Mouse (Mus musculus) embryonic facial prominence, embryonic 15.5 days (tissue): Measurements from ENCODE around the gene Edar. TPM values are rescaled to one million over a fixed set of nuclear protein-coding genes. Genes with fewer than 3 reads are reported as not detected.
"Not testable (repeated sequence)": the region's sequence is repeated elsewhere in the genome, so short reads cannot be mapped to it uniquely, and the experiment has no call there.

ENCODE experiments used
- ATAC-seq: fragments of 200-750 bp; cut with Nextera tagmentation; 2 replicates; pipeline ENCODE4 v1.8.0; 2017; ENCODE audit warnings: low read depth, moderate TSS enrichment; ENCODE audit not compliant: insufficient number of reproducible peaks, low FRiP score, low TSS enrichment
- H3K27ac ChIP-seq: fragments of 300-500 bp; sonication (generic); replicated peaks from 2 replicates; pipeline ENCODE4 v1.5.1; 2015; ENCODE audit warnings: mild to moderate bottlenecking, inconsistent platforms
- H3K27me3 ChIP-seq: fragments of 300-500 bp; sonication (generic); 2 replicates; pipeline ENCODE4 v1.6.1; 2015; ENCODE audit warnings: inconsistent platforms
- H3K36me3 ChIP-seq: fragments of 300-500 bp; sonication (generic); 2 replicates; pipeline ENCODE4 v1.6.1; 2015; ENCODE audit warnings: mild to moderate bottlenecking, inconsistent platforms
- H3K4me1 ChIP-seq: fragments of 300-500 bp; sonication (generic); 2 replicates; pipeline ENCODE4 v1.6.1; 2015; ENCODE audit warnings: inconsistent platforms
- H3K4me2 ChIP-seq: fragments of 300-500 bp; sonication (generic); replicated peaks from 2 replicates; pipeline ENCODE4 v1.6.1; 2015; ENCODE audit warnings: mild to moderate bottlenecking, inconsistent platforms
- H3K4me3 ChIP-seq: fragments of 300-500 bp; sonication (generic); replicated peaks from 2 replicates; pipeline ENCODE4 v1.5.1; 2015; ENCODE audit warnings: mild to moderate bottlenecking, inconsistent platforms
- H3K9ac ChIP-seq: fragments of 300-500 bp; sonication (generic); 2 replicates; pipeline ENCODE4 v1.6.1; 2015; ENCODE audit warnings: inconsistent platforms
- H3K9me3 ChIP-seq: fragments of 300-500 bp; sonication (generic); replicated peaks from 2 replicates; pipeline ENCODE4 v1.6.1; 2016; ENCODE audit warnings: inconsistent platforms
- WGBS: fragments of 180-500 bp; shearing (Covaris S2); methylation state at CpG from one replicate; pipeline ENCODE4 v1.1.7; 2015; 5-methylcytosine and 5-hydroxymethylcytosine counted together
- polyA plus RNA-seq: library from polyadenylated mRNA; unstranded; fragments of >200 nt; fragmentation: Nextera tagmentation; extraction: Ambion mirVana; gene quantifications from 2 replicates; pipeline ENCODE4 v1.2.1, GENCODE M21; 2015

Gene Edar
- 2.8 and 3.0 TPM in 2 replicates for polyA plus RNA-seq

DNA sequence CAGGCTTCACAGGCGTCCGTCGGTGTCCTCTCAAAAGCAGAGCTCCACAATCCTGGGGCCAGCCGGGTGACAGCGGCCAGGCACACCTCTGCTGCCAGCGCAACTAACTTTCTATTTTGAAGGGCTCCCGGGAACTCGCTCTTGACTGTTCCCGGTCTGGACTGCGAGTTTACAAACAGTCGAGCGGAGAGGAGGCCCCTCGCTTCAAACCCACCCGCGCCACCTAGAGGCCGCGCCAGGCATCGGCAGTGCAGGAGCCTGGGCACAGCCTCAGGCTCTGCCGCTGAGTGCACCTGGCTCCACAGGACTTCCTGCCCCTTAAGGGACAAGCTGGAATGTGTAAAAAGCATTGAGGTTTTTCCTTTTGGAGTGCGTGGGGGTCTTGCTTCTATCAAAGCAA is at the start of gene Edar:
Gene Edar (minus strand): TSS at position 122 of the 400 bp plus-strand sequence.
- Histone ChIP-seq H3K36me3 (no peaks in the 10 kb centered on the region), H3K9me3 (no peaks in the 10 kb centered on the region), H3K9ac (no peak within 1 kb of the TSS), H3K4me1 (peaks cover 19% of the 10 kb centered on the region; the same call in 1 of the 2 replicates), H3K27me3 (0 out of 2 replicates have a peak, but pooled peaks cover 4% of the 10 kb centered on the region), H3K4me3 (peak within 1 kb of the TSS; percentile 47), H3K4me2 (peak within 1 kb of the TSS; percentile 54), H3K27ac (no peak within 1 kb of the TSS)
- peak; percentile 52; the same call in 1 of the 2 replicates for ATAC-seq
- 2% methylated on average over 20 of the region's 20 CpGs for WGBS

GRCm38 (mm10) chr10:58718110-58718509 is 42.7 kb upstream of the Edar start, which contains the start of gene Gm17542:
Gene Gm17542, minus strand, starts transcription at chr10:58718210.
- not testable (repeated sequence) for H3K9me3 ChIP-seq, H3K9ac ChIP-seq, H3K4me2 ChIP-seq, H3K27ac ChIP-seq, H3K4me1 ChIP-seq, H3K36me3 ChIP-seq, H3K27me3 ChIP-seq, H3K4me3 ChIP-seq, ATAC-seq

DNA sequence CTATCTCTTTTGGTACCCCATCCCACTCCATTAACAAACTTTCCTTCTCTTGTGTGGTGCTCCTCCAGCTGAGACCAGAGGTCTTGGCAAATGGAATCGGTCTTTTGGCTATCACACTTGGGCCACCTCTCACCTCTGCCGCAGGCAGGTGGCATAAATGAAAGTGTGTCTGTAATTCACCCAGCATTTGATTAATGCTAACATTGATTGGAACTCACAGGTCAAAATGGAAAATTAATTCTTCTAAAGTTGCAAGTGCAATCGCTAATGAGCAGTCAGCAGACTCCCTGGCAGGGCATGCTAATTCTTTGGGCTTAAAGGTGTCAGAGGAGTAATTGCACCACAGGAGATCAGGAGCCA is 39.3 kb upstream of the Edar start:
- Histone ChIP-seq H3K27me3 (no peaks in the 10 kb centered on the region), H3K9me3 (no peaks in the 10 kb centered on the region), H3K36me3 (no peaks in the 10 kb centered on the region), H3K4me3 (peak overlapping the region; percentile 22; the same call in 1 of the 2 replicates), H3K27ac (no peak overlapping the region), H3K4me2 (peak overlapping the region; percentile 42), H3K9ac (no peak overlapping the region), H3K4me1 (peaks cover 4% of the 10 kb centered on the region; the same call in 1 of the 2 replicates)
- no peak for ATAC-seq
- WGBS: 68% methylated on average over 3 of the region's 3 CpGs

GRCm38 (mm10) chr10:58713855-58714788 is 38.7 kb upstream of the Edar start:
- WGBS: 26% methylated on average over 24 of the region's 24 CpGs
- ATAC-seq: no peak
- H3K36me3 ChIP-seq: no peaks in the 10 kb centered on the region
- no peaks in the 10 kb centered on the region for H3K9me3 ChIP-seq
- H3K9ac ChIP-seq: no peak overlapping the region
- H3K27me3 ChIP-seq: no peaks in the 10 kb centered on the region
- peak overlapping the region; percentile 42 for H3K4me2 ChIP-seq
- peak overlapping the region; percentile 22 for H3K4me3 ChIP-seq
- H3K27ac ChIP-seq: no peak overlapping the region
- peaks cover 4% of the 10 kb centered on the region; the same call in 1 of the 2 replicates for H3K4me1 ChIP-seq

DNA sequence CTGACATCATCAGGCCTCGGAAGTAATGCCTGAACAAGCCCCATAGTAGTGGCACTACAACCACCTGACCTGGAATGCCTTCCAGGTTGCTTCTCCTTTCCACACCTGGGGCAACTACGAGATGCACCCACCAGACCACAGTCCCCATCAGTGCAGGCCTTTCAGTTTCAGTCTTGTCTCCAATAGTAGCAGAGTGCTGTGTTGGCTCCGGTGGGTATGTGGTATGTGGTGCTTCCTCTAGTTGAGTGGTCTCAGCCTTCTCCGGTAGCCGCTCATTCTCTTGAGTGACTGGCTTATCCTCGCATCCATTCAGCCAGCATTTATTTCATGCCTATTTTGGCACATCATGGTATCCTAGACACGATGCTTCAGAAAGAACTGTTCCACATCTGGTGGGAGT is 37.8 kb upstream of the Edar start:
- Histone ChIP-seq H3K36me3 (no peaks in the 10 kb centered on the region), H3K27ac (no peak overlapping the region), H3K4me1 (peaks cover 4% of the 10 kb centered on the region; the same call in 1 of the 2 replicates), H3K9me3 (no peaks in the 10 kb centered on the region), H3K27me3 (no peaks in the 10 kb centered on the region), H3K4me2 (no peak overlapping the region), H3K9ac (no peak overlapping the region), H3K4me3 (no peak overlapping the region)
- 81% methylated on average over 7 of the region's 7 CpGs for WGBS
- 0 out of 2 replicates have a peak, but pooled peaks have one; percentile 24 for ATAC-seq

- no peaks in the 10 kb centered on the region for H3K27me3 ChIP-seq
- no peak overlapping the region for H3K4me2 ChIP-seq
- no peak for ATAC-seq
- no peak overlapping the region for H3K9ac ChIP-seq
- no peaks in the 10 kb centered on the region for H3K9me3 ChIP-seq
- no peak overlapping the region for H3K27ac ChIP-seq
- H3K36me3 ChIP-seq: no peaks in the 10 kb centered on the region
- no peak overlapping the region for H3K4me3 ChIP-seq
- WGBS: 80% methylated on average over 4 of the region's 4 CpGs
- H3K4me1 ChIP-seq: peaks cover 3% of the 10 kb centered on the region; the same call in 1 of the 2 replicates
Observed at GRCm38 (mm10) chr10:58709021-58709420, 33.6 kb upstream of the Edar start.

DNA sequence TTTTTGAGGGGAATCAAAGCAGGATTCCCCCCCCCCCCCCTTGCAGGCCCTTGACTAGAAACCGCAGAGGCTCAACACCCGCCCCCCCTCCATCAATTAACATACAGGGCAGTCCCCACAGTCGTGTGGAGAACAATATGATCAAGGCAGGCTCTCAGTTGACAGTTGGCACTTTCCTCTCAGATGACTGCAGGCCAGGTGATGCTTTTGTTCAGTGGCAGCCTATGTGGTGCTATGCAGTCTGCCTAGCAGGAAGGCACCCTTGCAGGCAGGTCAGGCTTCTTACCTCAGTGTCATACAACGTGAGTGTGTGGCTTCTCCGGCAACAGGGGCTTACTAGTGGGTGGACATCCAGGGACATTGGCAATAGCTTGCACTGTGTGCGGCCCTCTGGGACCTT is 25.1 kb upstream of the Edar start:
- H3K9me3 ChIP-seq: no peaks in the 10 kb centered on the region
- WGBS: 48% methylated on average over 6 of the region's 6 CpGs
- no peaks in the 10 kb centered on the region for H3K4me1 ChIP-seq
- H3K36me3 ChIP-seq: no peaks in the 10 kb centered on the region
- no peak for ATAC-seq
- H3K9ac ChIP-seq: no peak overlapping the region
- H3K4me3 ChIP-seq: no peak overlapping the region
- H3K27me3 ChIP-seq: no peaks in the 10 kb centered on the region
- no peak overlapping the region for H3K27ac ChIP-seq
- no peak overlapping the region for H3K4me2 ChIP-seq

- Histone ChIP-seq H3K9ac (no peak overlapping the region), H3K27ac (no peak overlapping the region), H3K27me3 (no peaks in the 10 kb centered on the region), H3K4me1 (no peaks in the 10 kb centered on the region), H3K4me3 (no peak overlapping the region), H3K4me2 (no peak overlapping the region), H3K36me3 (no peaks in the 10 kb centered on the region), H3K9me3 (no peaks in the 10 kb centered on the region)
- WGBS: 32% methylated on average over 4 of the region's 4 CpGs
- ATAC-seq: no peak
Observed at GRCm38 (mm10) chr10:58700160-58700559, 24.7 kb upstream of the Edar start.

- H3K9ac ChIP-seq: no peak overlapping the region
- H3K4me1 ChIP-seq: no peaks in the 10 kb centered on the region
- H3K4me2 ChIP-seq: no peak overlapping the region
- 84% methylated on average over 4 of the region's 4 CpGs for WGBS
- H3K27ac ChIP-seq: no peak overlapping the region
- H3K36me3 ChIP-seq: no peaks in the 10 kb centered on the region
- H3K27me3 ChIP-seq: no peaks in the 10 kb centered on the region
- no peak overlapping the region for H3K4me3 ChIP-seq
- H3K9me3 ChIP-seq: no peaks in the 10 kb centered on the region
- ATAC-seq: no peak
Observed at GRCm38 (mm10) chr10:58698955-58699354, 23.5 kb upstream of the Edar start.

DNA sequence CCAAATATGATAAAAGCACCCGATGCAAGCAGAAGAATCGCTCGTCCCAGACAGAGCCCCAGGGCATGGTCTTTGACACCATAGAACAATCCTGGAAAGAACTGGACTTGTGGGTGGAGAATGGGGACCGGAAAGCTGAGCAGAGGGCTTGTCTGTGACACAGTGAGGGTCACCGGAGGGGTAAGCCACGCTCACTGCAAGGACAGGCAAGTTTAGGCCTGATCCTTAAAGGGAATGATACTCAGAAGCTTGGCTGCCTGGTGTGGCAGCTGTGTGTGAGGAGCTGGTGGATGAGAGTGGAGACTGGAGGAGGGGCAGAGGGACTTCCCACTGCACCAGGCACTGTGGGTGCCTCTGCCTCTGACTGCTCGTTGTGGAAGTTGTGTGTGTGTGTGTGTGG is 15.6 kb upstream of the Edar start:
- 46% methylated on average over 7 of the region's 7 CpGs for WGBS
- ATAC-seq: no peak

DNA sequence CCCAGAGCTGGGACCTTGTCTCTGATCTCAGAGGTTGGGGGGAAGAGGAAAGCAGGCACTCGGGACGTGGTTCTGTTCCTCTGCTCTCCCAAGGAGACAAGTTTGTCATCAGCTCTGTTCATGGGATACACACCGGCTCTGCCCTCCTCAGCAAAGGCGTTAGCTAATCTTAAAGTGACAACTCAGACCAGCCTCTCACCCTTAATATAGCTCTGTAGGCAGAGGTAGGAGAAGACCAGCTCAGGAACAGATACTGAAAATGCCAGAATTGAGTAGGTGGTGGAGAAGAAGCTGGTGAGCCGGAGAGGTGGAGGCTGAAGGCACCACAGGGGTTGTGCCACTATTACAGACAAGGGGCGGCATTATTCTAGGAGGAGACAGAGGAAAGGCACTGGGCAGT is 3.8 kb upstream of the Edar start:
- WGBS: 79% methylated on average over 6 of the region's 6 CpGs
- Histone ChIP-seq H3K4me2 (no peak overlapping the region), H3K4me3 (no peak overlapping the region), H3K9me3 (no peaks in the 10 kb centered on the region), H3K4me1 (peaks cover 7% of the 10 kb centered on the region; the same call in 1 of the 2 replicates), H3K36me3 (no peaks in the 10 kb centered on the region), H3K27me3 (0 out of 2 replicates have a peak, but pooled peaks cover 4% of the 10 kb centered on the region), H3K9ac (no peak overlapping the region), H3K27ac (no peak overlapping the region)
- ATAC-seq: no peak

More for the DNA sequence above, 15.6 kb upstream of the Edar start:
- H3K4me2 ChIP-seq: no peak overlapping the region
- H3K4me3 ChIP-seq: no peak overlapping the region
- H3K27me3 ChIP-seq: no peaks in the 10 kb centered on the region
- H3K4me1 ChIP-seq: no peaks in the 10 kb centered on the region
- H3K9ac ChIP-seq: no peak overlapping the region
- no peaks in the 10 kb centered on the region for H3K36me3 ChIP-seq
- no peaks in the 10 kb centered on the region for H3K9me3 ChIP-seq
- no peak overlapping the region for H3K27ac ChIP-seq
